Mouse (Mus musculus): Measurements from ENCODE around the gene Olfr877. TPM values are rescaled to one million over a fixed set of nuclear protein-coding genes. Genes with fewer than 3 reads are reported as not detected.

Gene Olfr877
- total RNA-seq (2021), result 1.5 TPM in 2 replicates
- long read RNA-seq, result 0 reads

GRCm38 (mm10) chr9:37853969-37854368 is at the start of gene Olfr877:
TSS of gene Olfr877 (plus strand) at chr9:37854269.
- no peak for DNase-seq

GRCm38 (mm10) chr9:37807235-37807634 is 46.8 kb upstream of the Olfr877 start:
- no peak for DNase-seq

- DNase-seq, result no peak
These were observed 45.6 kb upstream of the Olfr877 start for GRCm38 (mm10) chr9:37808456-37808855.

- peak; percentile 75 for DNase-seq
These were observed 45.1 kb upstream of the Olfr877 start for GRCm38 (mm10) chr9:37808976-37809375.

GRCm38 (mm10) chr9:37814696-37815095 is 39.4 kb upstream of the Olfr877 start:
- no peak for DNase-seq

- no peak for DNase-seq
These were observed 24.2 kb upstream of the Olfr877 start for GRCm38 (mm10) chr9:37829881-37830280.

GRCm38 (mm10) chr9:37833341-37833740 is 20.7 kb upstream of the Olfr877 start:
- no peak for DNase-seq

GRCm38 (mm10) chr9:37849267-37849666 is 4.8 kb upstream of the Olfr877 start:
- DNase-seq, result no peak

- no peak for DNase-seq
These were observed 9.3 kb downstream of the Olfr877 start for GRCm38 (mm10) chr9:37863325-37863724.

- peak; percentile 7 for DNase-seq
These were observed 16.2 kb downstream of the Olfr877 start for GRCm38 (mm10) chr9:37870246-37870645.

GRCm38 (mm10) chr9:37871097-37871496 is 17.0 kb downstream of the Olfr877 start:
- no peak for DNase-seq

- DNase-seq, result no peak
These were observed 17.5 kb downstream of the Olfr877 start for GRCm38 (mm10) chr9:37871536-37871935.

- DNase-seq, result no peak
These were observed 36.9 kb downstream of the Olfr877 start for GRCm38 (mm10) chr9:37890960-37891359.

- DNase-seq, result peak; percentile 4
These were observed 42.6 kb downstream of the Olfr877 start, which contains the start of gene Olfr145 for GRCm38 (mm10) chr9:37896661-37897060. TSS of gene Olfr145 (plus strand) at chr9:37896724.

GRCm38 (mm10) chr9:37905555-37905954 is 51.5 kb downstream of the Olfr877 start:
- DNase-seq, result no peak

Other genes with a start within 250 kb of the Olfr877 start
- 4.2 and 4.8 TPM in 2 replicates for gene Spa17, start 240.5 kb upstream of the Olfr877 start, total RNA-seq (2021)
- 85.1 and 90.9 TPM in 2 replicates for gene Tbrg1, start 197.0 kb upstream of the Olfr877 start, total RNA-seq (2021)
- 0.15 TPM in 1 of 2 replicates, not detected in the other for gene Panx3, start 185.0 kb upstream of the Olfr877 start, total RNA-seq (2021)
- not detected in 2 replicates for gene Olfr160, start 138.0 kb upstream of the Olfr877 start, total RNA-seq (2021)
- not detected in 2 replicates for gene Olfr874, start 109.2 kb upstream of the Olfr877 start, total RNA-seq (2021)
- gene Olfr875, start 82.4 kb upstream of the Olfr877 start, total RNA-seq (2021), result not detected in 2 replicates
- gene Olfr876, start 51.2 kb upstream of the Olfr877 start, total RNA-seq (2021), result not detected in 2 replicates
- not detected in 2 replicates for gene Olfr145, start 42.5 kb downstream of the Olfr877 start, total RNA-seq (2021)
- gene Olfr878, start 63.6 kb downstream of the Olfr877 start, total RNA-seq (2021), result not detected in 2 replicates
- gene Olfr881, start 137.6 kb downstream of the Olfr877 start, total RNA-seq (2021), result not detected in 2 replicates
- gene Olfr883, start 171.5 kb downstream of the Olfr877 start, total RNA-seq (2021), result not detected in 2 replicates
- not detected in 2 replicates for gene Olfr884, start 192.3 kb downstream of the Olfr877 start, total RNA-seq (2021)
- gene Olfr885, start 207.1 kb downstream of the Olfr877 start, total RNA-seq (2021), result not detected in 2 replicates
- gene Olfr887, start 229.8 kb downstream of the Olfr877 start, total RNA-seq (2021), result not detected in 2 replicates

Measured in adrenal gland, postnatal 25 days (tissue).